Mouse (Mus musculus) spleen, adult 2 months (tissue): ENCODE results near the gene Zfp616. TPM values are rescaled to one million over a fixed set of nuclear protein-coding genes. Genes with fewer than 3 reads are reported as not detected.
A peak's percentile ranks its signal among the peaks of the same experiment; 100 is the strongest.

Experiments used
- DNase-seq, 2 experiments: peaks; one replicate each; pipeline versions ENCODE4 v3.0.0 to v3.0.0-alpha.2; 2012 to 2021; ENCODE audit warnings: low spot score in 2 of 2, low read depth in 1 of 2
- H3K27ac ChIP-seq: fragments of 200-500 bp; 2 replicates; pipeline ENCODE4 v1.5.1; 2012; ENCODE audit warnings: low read length, inconsistent platforms; ENCODE audit not compliant: insufficient read depth
- H3K27me3 ChIP-seq: fragments of 200-500 bp; 2 replicates; pipeline ENCODE4 v1.6.1; 2012; ENCODE audit warnings: mild to moderate bottlenecking, moderate library complexity, low read length, inconsistent platforms; ENCODE audit not compliant: control insufficient read depth, insufficient read depth
- H3K36me3 ChIP-seq: fragments of 200-500 bp; 2 replicates; pipeline ENCODE4 v1.6.1; 2012; ENCODE audit warnings: mild to moderate bottlenecking, low read length, inconsistent platforms; ENCODE audit not compliant: control insufficient read depth, insufficient read depth
- H3K4me1 ChIP-seq: fragments of 200-500 bp; 2 replicates; pipeline ENCODE4 v1.6.1; 2011; ENCODE audit warnings: inconsistent platforms; ENCODE audit not compliant: control insufficient read depth, insufficient read depth, insufficient read length
- H3K4me3 ChIP-seq: fragments of 200-500 bp; 2 replicates; pipeline ENCODE4 v1.5.1; 2011; ENCODE audit warnings: mild to moderate bottlenecking, inconsistent platforms; ENCODE audit not compliant: insufficient read depth, insufficient read length; ENCODE audit errors: extremely low read depth
- CTCF ChIP-seq: fragments of 200-500 bp; IDR thresholded peaks from 2 replicates; pipeline ENCODE4 v1.5.1; 2011; ENCODE audit warnings: mild to moderate bottlenecking, inconsistent platforms; ENCODE audit not compliant: insufficient read depth, insufficient read length, insufficient replicate concordance; ENCODE audit errors: extremely low read depth
- POLR2A ChIP-seq: fragments of 200-500 bp; IDR thresholded peaks from 2 replicates; pipeline ENCODE4 v1.6.1; 2011; ENCODE audit warnings: low read depth, low read length, inconsistent platforms
- WGBS: fragments of 180-500 bp; shearing (Covaris S2); methylation state at CpG from one replicate; pipeline ENCODE4 v1.1.7; 2018; 5-methylcytosine and 5-hydroxymethylcytosine counted together
- polyA plus RNA-seq: library from polyadenylated mRNA; depleted of rRNA; stranded (reverse); fragments of >200 nt; gene quantifications from 2 replicates; pipeline ENCODE4 v1.2.3, GENCODE M21; 2012; rRNA removed

Gene Zfp616
- not detected in 2 replicates for polyA plus RNA-seq

DNA sequence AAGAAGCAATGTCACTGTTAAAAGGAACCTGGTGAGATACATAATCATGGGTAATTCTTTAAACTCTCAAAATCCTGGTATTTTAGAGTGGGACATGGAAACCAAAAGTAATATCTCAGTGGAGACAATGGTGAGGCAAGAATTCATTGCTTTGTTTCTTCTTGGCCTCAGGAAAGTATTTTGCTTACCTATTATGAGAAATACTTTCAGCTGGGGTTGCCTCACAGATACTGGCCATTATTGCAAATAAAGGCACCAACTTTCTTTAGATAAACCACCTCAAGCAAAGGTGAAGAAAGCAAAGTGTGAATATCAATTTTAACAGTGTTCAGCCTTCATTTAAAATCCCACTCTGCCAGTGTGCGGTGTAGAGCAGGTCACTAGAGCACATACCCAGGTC is at the start of gene Zfp616:
TSS of gene Zfp616 (plus strand) at position 301 of the 400 bp plus-strand sequence.
- DNase-seq = no peak
- Histone ChIP-seq H3K27me3 (no peaks in the 10 kb centered on the region), H3K27ac (no peak within 1 kb of the TSS), H3K36me3 (no peaks in the 10 kb centered on the region), H3K4me1 (no peaks in the 10 kb centered on the region), H3K4me3 (no peak within 1 kb of the TSS)
- 95% methylated on average over 1 of the region's 1 CpGs for WGBS
- TF ChIP-seq CTCF (no peak), POLR2A (no peak)

- no peaks in the 10 kb centered on the region for H3K36me3 ChIP-seq
- H3K27me3 ChIP-seq = no peaks in the 10 kb centered on the region
- 72% methylated on average over 3 of the region's 3 CpGs for WGBS
- no peak overlapping the region for H3K4me3 ChIP-seq
- H3K4me1 ChIP-seq = no peaks in the 10 kb centered on the region
- H3K27ac ChIP-seq = no peak overlapping the region
- DNase-seq = no peak
- TF ChIP-seq POLR2A (no peak), CTCF (no peak)
These were observed 18.4 kb upstream of the Zfp616 start for GRCm38 (mm10) chr11:74051347-74051746.

DNA sequence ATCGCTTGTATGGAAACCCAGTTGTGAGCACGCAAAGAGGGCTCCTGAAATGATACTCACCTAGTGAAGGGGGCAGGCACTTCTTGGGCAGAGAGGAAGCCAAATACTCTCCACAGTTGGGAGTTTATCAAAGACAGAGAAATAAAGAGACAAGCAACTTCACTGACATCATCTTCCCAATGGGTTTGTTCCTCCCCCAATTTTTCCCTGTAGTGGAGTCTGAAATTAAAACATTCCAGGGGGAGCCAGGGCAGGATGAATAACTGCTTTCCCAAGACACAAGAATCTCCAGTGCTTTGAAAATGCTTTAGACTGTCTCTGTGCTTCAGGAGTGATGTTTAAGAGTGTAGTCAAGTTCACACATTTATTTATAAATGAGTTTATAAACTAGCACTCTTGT is 13.3 kb upstream of the Zfp616 start, which contains the start of the genes Olfr139 and Olfr399:
TSS of gene Olfr139 (minus strand) at position 101 of the 400 bp plus-strand sequence.
TSS of gene Olfr399 (minus strand) at position 165 of the 400 bp plus-strand sequence.
- H3K4me3 ChIP-seq = no peak within 1 kb of the TSS
- H3K36me3 ChIP-seq = no peaks in the 10 kb centered on the region
- H3K27ac ChIP-seq = no peak within 1 kb of the TSS
- TF ChIP-seq POLR2A (no peak), CTCF (no peak)
- H3K4me1 ChIP-seq = no peaks in the 10 kb centered on the region
- no peaks in the 10 kb centered on the region for H3K27me3 ChIP-seq
- 80% methylated on average over 2 of the region's 2 CpGs for WGBS
- no peak for DNase-seq

GRCm38 (mm10) chr11:74100724-74101123 is 31.0 kb downstream of the Zfp616 start:
- no peaks in the 10 kb centered on the region for H3K36me3 ChIP-seq
- no peaks in the 10 kb centered on the region for H3K4me1 ChIP-seq
- no peak overlapping the region for H3K4me3 ChIP-seq
- WGBS = 16% methylated on average over 2 of the region's 2 CpGs
- no peak overlapping the region for H3K27ac ChIP-seq
- TF ChIP-seq CTCF = no peak
- TF ChIP-seq POLR2A = no peak
- no peaks in the 10 kb centered on the region for H3K27me3 ChIP-seq
- DNase-seq = peak in 1 of 2 experiments; percentile 2

DNA sequence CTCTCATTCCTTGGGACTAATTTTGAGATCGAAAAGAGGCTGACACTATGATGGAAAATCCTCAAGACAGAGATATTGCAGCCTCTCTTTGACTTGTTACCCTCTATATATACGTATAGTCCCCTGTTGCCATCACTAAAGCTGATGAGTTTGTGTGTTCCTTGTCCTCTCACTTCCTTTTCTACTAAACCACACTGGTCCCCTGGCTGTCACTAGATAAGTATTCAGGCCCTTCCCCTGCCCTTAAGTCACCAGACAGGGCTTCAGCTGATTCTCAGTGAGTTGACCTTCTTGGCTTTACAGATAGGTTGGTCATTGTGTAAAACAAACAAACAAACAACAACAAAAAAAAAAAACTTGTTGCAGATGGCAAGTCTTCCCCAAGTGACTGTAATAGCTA is 31.8 kb downstream of the Zfp616 start:
- Histone ChIP-seq H3K4me1 (no peaks in the 10 kb centered on the region), H3K27me3 (no peaks in the 10 kb centered on the region), H3K36me3 (no peaks in the 10 kb centered on the region), H3K4me3 (no peak overlapping the region), H3K27ac (no peak overlapping the region)
- no peak for DNase-seq
- WGBS = 39% methylated on average over 2 of the region's 2 CpGs
- no peak for TF ChIP-seq CTCF
- no peak for TF ChIP-seq POLR2A

GRCm38 (mm10) chr11:74105066-74105465 is 35.3 kb downstream of the Zfp616 start:
- Histone ChIP-seq H3K4me1 (no peaks in the 10 kb centered on the region), H3K36me3 (no peaks in the 10 kb centered on the region), H3K4me3 (no peak overlapping the region), H3K27me3 (no peaks in the 10 kb centered on the region), H3K27ac (no peak overlapping the region)
- 34% methylated on average over 5 of the region's 5 CpGs for WGBS
- TF ChIP-seq POLR2A = no peak
- DNase-seq = no peak

GRCm38 (mm10) chr11:74113412-74113811 is 43.7 kb downstream of the Zfp616 start, which contains the start of gene Olfr401:
Gene Olfr401 (plus strand): TSS chr11:74113712.
- Histone ChIP-seq H3K4me1 (no peaks in the 10 kb centered on the region), H3K4me3 (no peak within 1 kb of the TSS), H3K27ac (no peak within 1 kb of the TSS), H3K27me3 (no peaks in the 10 kb centered on the region), H3K36me3 (no peaks in the 10 kb centered on the region)
- TF ChIP-seq POLR2A = no peak
- TF ChIP-seq CTCF = no peak
- no peak for DNase-seq

Other genes starting within 250 kb of the Zfp616 start
- gene Olfr393, start 218.5 kb upstream of the Zfp616 start, polyA plus RNA-seq = not detected in 2 replicates
- gene Olfr394, start 179.2 kb upstream of the Zfp616 start, polyA plus RNA-seq = not detected in 2 replicates
- not detected in 2 replicates for gene Olfr395, start 160.7 kb upstream of the Zfp616 start, polyA plus RNA-seq
- gene Olfr23, start 133.3 kb upstream of the Zfp616 start, polyA plus RNA-seq = not detected in 2 replicates
- not detected in 2 replicates for gene Olfr397, start 109.1 kb upstream of the Zfp616 start, polyA plus RNA-seq
- not detected in 2 replicates for gene Olfr398, start 79.5 kb upstream of the Zfp616 start, polyA plus RNA-seq
- gene Olfr139, start 13.4 kb upstream of the Zfp616 start, polyA plus RNA-seq = not detected in 2 replicates
- gene Olfr399, start 13.3 kb upstream of the Zfp616 start, polyA plus RNA-seq = not detected in 2 replicates
- not detected in 2 replicates for gene Olfr401, start 43.8 kb downstream of the Zfp616 start, polyA plus RNA-seq
- gene Olfr402, start 83.6 kb downstream of the Zfp616 start, polyA plus RNA-seq = not detected in 2 replicates
- gene Olfr403, start 116.3 kb downstream of the Zfp616 start, polyA plus RNA-seq = not detected in 2 replicates
- not detected in 2 replicates for gene Olfr43, start 141.4 kb downstream of the Zfp616 start, polyA plus RNA-seq
- gene Olfr406, start 189.9 kb downstream of the Zfp616 start, polyA plus RNA-seq = not detected in 2 replicates
- not detected in 2 replicates for gene Olfr59, start 213.8 kb downstream of the Zfp616 start, polyA plus RNA-seq